Mouse (Mus musculus) CH12F3 (cell line): ENCODE measurements around the gene Scd1.
"Not testable (repeated sequence)": the region's sequence is repeated elsewhere in the genome, so short reads cannot be mapped to it uniquely, and the experiment has no call there.

Source experiments
- in situ Hi-C: fragments of 300-500 bp; cut with MboI; formaldehyde crosslinking; loops from 2 replicates; pipeline ENCODE4 v1.14.3; 2020; ENCODE audit warnings: low sequenced_read_pairs

Scd1 gene

DNA sequence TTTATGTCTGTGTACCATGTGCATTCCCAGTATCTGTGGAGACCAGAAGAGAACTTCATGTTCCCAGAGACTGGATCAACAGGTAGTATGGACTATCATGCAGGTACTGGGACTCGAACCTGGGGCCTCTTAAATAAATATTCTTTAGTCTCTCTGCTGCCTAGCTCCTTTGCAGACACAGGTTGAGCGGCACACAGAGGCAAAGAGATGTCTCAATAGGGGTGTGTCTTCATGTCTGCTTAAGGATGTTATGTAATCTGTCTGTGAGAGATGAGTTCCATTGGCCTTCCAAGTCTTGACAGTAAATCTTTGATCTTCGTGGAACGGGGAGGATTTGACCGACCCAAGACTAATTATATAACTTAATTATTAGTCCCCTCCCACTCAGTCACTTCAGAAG, 37.4 kb downstream of the Scd1 start:
- in situ Hi-C loops, result loop anchor here (5.0 kb wide), 1 partner anchor 47 kb away; no protein-coding TSS in a partner anchor

- in situ Hi-C loops, result no loop called here
These were observed 38.3 kb downstream of the Scd1 start for GRCm38 (mm10) chr19:44369371-44369770.

GRCm38 (mm10) chr19:44367076-44367475, 40.6 kb downstream of the Scd1 start:
- in situ Hi-C loops, result not testable (repeated sequence)

- in situ Hi-C loops, result no loop called here
These were observed 41.9 kb downstream of the Scd1 start for GRCm38 (mm10) chr19:44365733-44366132.

GRCm38 (mm10) chr19:44364029-44364428, 43.6 kb downstream of the Scd1 start:
- in situ Hi-C loops, result no loop called here

DNA sequence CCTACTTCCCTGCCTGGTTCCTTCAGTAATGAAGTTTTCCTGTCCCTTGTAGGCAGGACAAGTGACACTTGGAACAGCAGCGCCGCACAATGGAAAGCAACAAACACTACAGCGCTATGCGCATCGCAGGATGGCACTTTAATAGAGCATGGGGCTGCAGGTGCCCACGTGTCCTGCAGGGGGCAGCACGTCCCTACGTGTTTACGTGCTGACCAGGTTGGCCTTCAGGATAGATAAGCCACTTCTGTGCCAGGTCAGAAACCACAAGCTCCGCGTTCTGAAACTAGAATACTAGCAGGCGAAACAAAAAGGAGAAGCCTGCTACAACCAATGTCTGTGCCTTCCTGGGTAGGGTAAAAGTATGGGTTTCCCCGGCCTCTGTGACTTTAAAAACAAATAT, 44.1 kb downstream of the Scd1 start:
- in situ Hi-C loops, result no loop called here

DNA sequence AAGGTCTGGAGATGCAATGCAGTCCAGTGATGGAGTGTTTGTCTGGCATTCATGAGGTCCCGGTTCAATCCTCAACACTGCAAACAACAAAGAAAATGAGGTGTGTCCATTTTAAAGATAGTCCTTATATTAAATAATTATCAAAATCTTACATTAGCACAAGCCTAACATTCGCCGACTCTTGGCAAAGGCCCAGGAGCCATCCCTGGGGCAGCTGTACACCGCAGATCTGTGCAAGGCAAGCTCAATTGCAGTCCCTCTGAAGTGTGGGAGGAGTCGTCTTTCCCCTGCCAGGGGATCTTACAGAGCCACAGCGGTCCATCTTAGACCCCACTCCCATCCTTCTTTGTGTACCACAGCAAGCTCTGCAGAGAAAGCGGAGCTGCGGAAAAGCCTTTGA, 49.0 kb downstream of the Scd1 start:
- in situ Hi-C loops, result no loop called here

- in situ Hi-C loops, result no loop called here
These were observed 55.9 kb downstream of the Scd1 start for GRCm38 (mm10) chr19:44351756-44352155.

- in situ Hi-C loops, result no loop called here
These were observed 58.0 kb downstream of the Scd1 start for GRCm38 (mm10) chr19:44349689-44350088.
